Mouse (Mus musculus) lung, adult 2 months (tissue): ENCODE results near the gene Gnb1l.

Source experiments
- CTCF ChIP-seq: fragments of 200-500 bp; IDR thresholded peaks from 2 replicates; pipeline ENCODE4 v1.5.1; 2011; ENCODE audit warnings: mild to moderate bottlenecking, low read length, control low read depth; ENCODE audit not compliant: insufficient read depth
- POLR2A ChIP-seq: fragments of 200-500 bp; IDR thresholded peaks from 2 replicates; pipeline ENCODE4 v1.6.1; 2011; ENCODE audit warnings: low read depth, mild to moderate bottlenecking, control low read depth, low read length, borderline replicate concordance; ENCODE audit errors: extremely low read depth

- no peak for TF ChIP-seq CTCF
- TF ChIP-seq POLR2A, result no peak
Observed at GRCm38 (mm10) chr16:18551604-18552003, 53.1 kb downstream of the Gnb1l start.
